Mouse (Mus musculus) midbrain, embryonic 13.5 days (tissue): Measurements from ENCODE around the gene Paf1. TPM values are rescaled to one million over a fixed set of nuclear protein-coding genes. Genes with fewer than 3 reads are reported as not detected.

Experiments
- ATAC-seq: fragments of 200-750 bp; cut with Nextera tagmentation; 2 replicates; pipeline ENCODE4 v1.8.0; 2017; ENCODE audit warnings: mild to moderate bottlenecking, moderate TSS enrichment, moderate library complexity
- H3K27ac ChIP-seq: fragments of 300-500 bp; sonication (generic); 2 replicates; pipeline ENCODE4 v1.5.1; 2015; ENCODE audit warnings: inconsistent platforms, mild to moderate bottlenecking, moderate library complexity
- H3K27me3 ChIP-seq: fragments of 300-500 bp; sonication (generic); 2 replicates; pipeline ENCODE4 v1.6.1; 2015; ENCODE audit warnings: mild to moderate bottlenecking, inconsistent platforms
- H3K36me3 ChIP-seq: fragments of 300-500 bp; sonication (generic); 2 replicates; pipeline ENCODE4 v1.6.1; 2015; ENCODE audit warnings: mild to moderate bottlenecking, inconsistent platforms
- H3K4me1 ChIP-seq: fragments of 300-500 bp; sonication (generic); replicated peaks from 2 replicates; pipeline ENCODE4 v1.6.1; 2015; ENCODE audit warnings: inconsistent platforms
- H3K4me2 ChIP-seq: fragments of 300-500 bp; sonication (generic); replicated peaks from 2 replicates; pipeline ENCODE4 v1.6.1; 2015; ENCODE audit warnings: moderate library complexity, mild to moderate bottlenecking, inconsistent platforms
- H3K4me3 ChIP-seq: fragments of 300-500 bp; sonication (generic); replicated peaks from 2 replicates; pipeline ENCODE4 v1.5.1; 2015; ENCODE audit warnings: mild to moderate bottlenecking, inconsistent platforms
- H3K9ac ChIP-seq: fragments of 300-500 bp; sonication (generic); replicated peaks from 2 replicates; pipeline ENCODE4 v1.6.1; 2015; ENCODE audit warnings: mild to moderate bottlenecking, inconsistent platforms
- H3K9me3 ChIP-seq: fragments of 300-500 bp; sonication (generic); 2 replicates; pipeline ENCODE4 v1.6.1; 2016; ENCODE audit warnings: mild to moderate bottlenecking, inconsistent platforms
- WGBS: fragments of 180-500 bp; shearing (Covaris S2); methylation state at CpG from one replicate; pipeline ENCODE4 v1.1.7; 2015; 5-methylcytosine and 5-hydroxymethylcytosine counted together
- polyA plus RNA-seq: library from polyadenylated mRNA; unstranded; fragments of >200 nt; fragmentation: Nextera tagmentation; extraction: Ambion mirVana; gene quantifications from 2 replicates; pipeline ENCODE4 v1.2.1, GENCODE M21; 2015

The Paf1 gene
- polyA plus RNA-seq = 97.9 and 99.2 TPM in 2 replicates

DNA sequence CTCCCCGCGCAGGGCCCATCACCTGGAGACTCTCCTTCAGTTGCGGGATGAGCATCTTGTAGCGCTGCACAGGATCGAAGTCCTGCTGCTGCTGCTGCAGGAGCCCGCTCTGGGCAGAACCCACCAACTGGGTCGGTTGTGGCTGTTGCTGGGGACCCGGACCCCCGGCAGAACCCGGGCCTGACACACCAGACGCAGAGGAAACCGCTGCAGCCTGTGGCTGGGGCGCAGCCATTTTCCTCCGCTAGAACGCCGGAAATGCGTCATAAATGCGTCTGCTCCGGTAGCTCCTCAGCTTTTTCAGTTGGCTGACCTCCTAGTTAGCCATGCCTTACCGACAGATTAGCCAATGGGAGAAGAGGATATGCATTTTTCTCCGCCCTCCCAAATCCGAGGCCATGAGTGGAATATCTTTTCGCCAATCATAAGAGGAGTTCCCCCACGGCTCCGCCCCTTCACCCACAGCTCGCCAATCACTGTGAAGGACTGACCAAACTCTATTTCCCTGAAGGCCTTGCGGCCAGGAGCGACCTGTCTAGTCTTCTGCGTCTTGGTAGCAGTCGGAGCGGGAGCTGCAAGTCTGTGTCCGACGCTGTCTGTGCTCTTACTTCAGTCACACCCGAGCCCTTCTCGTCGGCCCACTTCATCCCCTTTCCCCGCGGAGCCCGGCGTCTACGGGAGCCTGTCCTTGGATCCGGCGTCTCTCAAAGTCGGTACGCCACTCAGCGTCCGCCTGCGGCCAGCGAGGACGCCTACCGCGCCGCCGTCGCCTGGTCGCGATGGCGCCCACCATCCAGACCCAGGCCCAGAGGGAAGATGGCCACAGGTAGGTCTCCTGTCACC is at the start of gene Paf1, which contains the start of gene Med29:
TSS of gene Paf1 (plus strand) at position 523 of the 843 bp plus-strand sequence.
TSS of gene Med29 (minus strand) at position 280 of the 843 bp plus-strand sequence.
- peak; percentile 99 for ATAC-seq
- Histone ChIP-seq H3K27me3 (no peaks in the 10 kb centered on the region), H3K9ac (peak within 1 kb of the TSS; percentile 93), H3K4me1 (peaks cover 20% of the 10 kb centered on the region), H3K4me2 (peak within 1 kb of the TSS; percentile 98), H3K9me3 (no peaks in the 10 kb centered on the region), H3K27ac (peak within 1 kb of the TSS; percentile 70), H3K4me3 (peak within 1 kb of the TSS; percentile 83), H3K36me3 (peaks cover 59% of the 10 kb centered on the region)
- WGBS = under 1% methylated on average over 58 of the region's 58 CpGs

DNA sequence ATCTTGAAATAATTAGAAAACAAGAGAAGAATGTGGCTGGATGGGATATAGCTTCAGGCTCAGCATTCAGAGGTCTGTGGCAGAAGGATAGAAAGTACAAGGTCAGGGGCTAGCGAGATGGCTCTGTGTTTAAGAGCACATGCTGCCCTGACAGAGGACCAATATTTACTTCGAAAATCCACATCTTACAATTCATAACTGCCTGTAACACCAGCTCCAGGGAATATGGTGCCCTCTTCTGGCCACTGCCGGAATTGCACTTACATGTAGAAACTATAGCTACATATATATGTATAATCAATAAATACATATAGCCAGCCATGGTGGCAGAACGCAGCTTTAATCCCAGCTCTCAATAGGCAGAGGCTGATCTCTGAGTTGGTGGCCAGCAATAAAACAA is 48.1 kb upstream of the Paf1 start:
- 8% methylated on average over 4 of the region's 4 CpGs for WGBS
- Histone ChIP-seq H3K27ac (no peak overlapping the region), H3K27me3 (no peaks in the 10 kb centered on the region), H3K4me1 (peaks cover 4% of the 10 kb centered on the region), H3K9ac (no peak overlapping the region), H3K9me3 (no peaks in the 10 kb centered on the region), H3K4me2 (no peak overlapping the region), H3K4me3 (no peak overlapping the region), H3K36me3 (no peaks in the 10 kb centered on the region)
- ATAC-seq = no peak

DNA sequence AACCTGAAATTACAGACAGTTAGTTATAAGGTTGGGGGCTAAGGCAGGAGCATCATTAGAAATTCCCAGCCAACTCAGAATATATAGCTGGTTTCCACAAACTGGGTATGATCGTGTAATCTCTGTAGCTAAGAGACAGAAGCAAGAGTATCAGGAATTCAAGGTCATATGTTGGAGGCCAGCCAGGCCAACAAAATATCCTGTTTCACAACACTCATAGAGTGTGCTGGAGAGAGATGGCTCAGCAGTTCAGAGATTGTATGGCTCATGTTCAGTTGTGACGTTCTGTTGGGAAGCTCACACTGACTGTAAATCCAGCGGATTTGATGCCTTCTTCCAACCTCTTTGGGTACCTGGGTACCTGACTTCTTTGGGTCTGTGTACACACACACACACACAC is 45.0 kb upstream of the Paf1 start:
- no peak for ATAC-seq
- Histone ChIP-seq H3K4me2 (no peak overlapping the region), H3K9me3 (no peaks in the 10 kb centered on the region), H3K27me3 (no peaks in the 10 kb centered on the region), H3K4me3 (no peak overlapping the region), H3K9ac (no peak overlapping the region), H3K36me3 (peaks cover 3% of the 10 kb centered on the region), H3K4me1 (peaks cover 21% of the 10 kb centered on the region), H3K27ac (no peak overlapping the region)
- WGBS = 81% methylated on average over 3 of the region's 3 CpGs

DNA sequence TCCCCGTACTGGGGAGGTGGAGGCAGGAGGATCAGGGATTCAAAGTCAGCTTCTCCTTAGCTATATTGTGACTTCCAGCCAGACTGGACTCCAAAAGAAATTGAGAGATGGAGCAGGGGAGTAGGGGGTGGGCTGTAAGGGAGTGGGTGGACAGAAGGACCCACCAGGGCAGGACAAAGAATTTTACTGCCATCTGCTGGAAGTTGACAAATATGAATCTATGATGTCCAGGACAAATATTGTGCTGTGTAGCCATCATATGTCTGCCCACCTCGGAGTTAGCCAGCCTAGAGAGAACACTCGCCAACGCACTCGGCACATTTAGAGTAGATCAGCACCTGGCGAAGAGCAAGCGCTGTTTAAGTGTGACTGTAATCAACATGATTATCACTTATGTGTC is 44.1 kb upstream of the Paf1 start:
- no peaks in the 10 kb centered on the region for H3K9me3 ChIP-seq
- H3K9ac ChIP-seq = no peak overlapping the region
- 87% methylated on average over 7 of the region's 7 CpGs for WGBS
- no peaks in the 10 kb centered on the region for H3K27me3 ChIP-seq
- ATAC-seq = no peak
- H3K4me3 ChIP-seq = no peak overlapping the region
- peaks cover 21% of the 10 kb centered on the region for H3K4me1 ChIP-seq
- no peak overlapping the region for H3K27ac ChIP-seq
- H3K36me3 ChIP-seq = peaks cover 11% of the 10 kb centered on the region
- no peak overlapping the region for H3K4me2 ChIP-seq

DNA sequence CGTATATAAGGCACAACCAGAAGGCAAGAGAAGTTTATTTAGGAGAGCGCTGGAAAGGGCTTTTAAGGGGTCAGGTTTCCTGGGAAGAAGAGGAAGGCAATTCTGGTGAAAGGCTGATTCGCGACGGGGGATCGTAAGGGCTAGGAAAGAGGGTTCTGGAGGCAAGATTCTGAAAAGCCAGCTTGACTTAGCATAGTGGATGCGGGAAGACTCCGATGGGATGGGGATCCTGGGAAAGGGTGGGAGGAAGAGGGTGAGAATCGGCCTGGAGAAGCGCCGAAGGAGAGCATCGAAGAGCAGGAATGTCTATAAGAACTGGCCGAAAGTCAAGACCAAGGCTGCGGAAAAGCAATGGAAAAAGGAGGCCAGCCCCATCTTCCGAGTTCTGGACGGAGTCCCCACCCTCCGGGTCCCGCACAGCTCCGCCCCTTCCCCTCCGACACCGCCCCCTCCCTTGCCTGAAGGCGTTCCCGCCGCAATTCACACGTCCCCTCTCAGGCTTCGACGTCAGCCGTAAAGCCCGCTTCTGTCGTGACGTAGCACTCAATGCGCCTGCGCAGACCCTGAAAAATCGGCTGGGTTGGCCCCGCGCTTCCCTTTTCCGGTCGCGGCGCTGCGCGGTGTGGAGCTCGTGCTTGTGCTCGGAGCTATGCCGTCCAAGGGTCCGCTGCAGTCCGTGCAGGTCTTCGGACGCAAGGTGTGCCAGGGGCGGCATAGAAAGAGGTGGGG is 42.4 kb upstream of the Paf1 start, which contains the start of gene Rps16:
TSS of gene Rps16 (plus strand) at position 498 of the 729 bp plus-strand sequence.
- peak within 1 kb of the TSS; percentile 96 for H3K9ac ChIP-seq
- 1% methylated on average over 50 of the region's 50 CpGs for WGBS

DNA sequence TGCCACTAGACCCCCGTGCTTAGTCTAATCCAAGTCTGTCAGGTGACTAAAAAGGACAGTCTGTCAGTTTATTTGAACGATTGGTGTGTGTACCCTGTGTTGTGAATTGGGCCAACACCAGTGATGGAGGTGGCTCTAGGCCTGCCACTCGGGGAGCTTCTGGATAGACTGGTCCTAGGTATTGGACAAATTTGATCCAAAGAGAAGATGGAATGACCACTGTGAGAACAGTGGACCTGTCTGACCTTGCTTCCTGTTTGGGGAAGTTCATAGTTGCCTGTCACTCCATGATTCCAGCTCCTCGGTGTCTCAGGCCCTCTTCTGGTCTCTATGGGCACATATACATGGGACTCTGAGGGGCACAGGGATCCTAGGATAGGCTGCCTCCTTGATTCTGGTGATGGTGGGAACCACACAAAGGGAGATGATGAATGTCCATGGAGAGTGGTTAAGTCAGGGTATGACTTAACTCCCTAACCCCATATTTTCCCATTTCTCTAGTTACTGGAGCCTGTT is 41.0 kb upstream of the Paf1 start:
- Histone ChIP-seq H3K9ac (peak overlapping the region; percentile 96), H3K4me3 (peak overlapping the region; percentile 91), H3K27me3 (no peaks in the 10 kb centered on the region), H3K36me3 (peaks cover 30% of the 10 kb centered on the region), H3K4me1 (peaks cover 23% of the 10 kb centered on the region), H3K9me3 (no peaks in the 10 kb centered on the region), H3K4me2 (peak overlapping the region; percentile 98), H3K27ac (no peak overlapping the region)
- 49% methylated on average over 4 of the region's 4 CpGs for WGBS
- no peak for ATAC-seq

More for the DNA sequence above, 42.4 kb upstream of the Paf1 start, which contains the start of gene Rps16:
- ATAC-seq = peak; percentile 95
- Histone ChIP-seq H3K36me3 (peaks cover 28% of the 10 kb centered on the region), H3K9me3 (no peaks in the 10 kb centered on the region), H3K4me2 (peak within 1 kb of the TSS; percentile 98), H3K27ac (peak within 1 kb of the TSS; percentile 84), H3K27me3 (no peaks in the 10 kb centered on the region), H3K4me1 (peaks cover 21% of the 10 kb centered on the region), H3K4me3 (peak within 1 kb of the TSS; percentile 91)

DNA sequence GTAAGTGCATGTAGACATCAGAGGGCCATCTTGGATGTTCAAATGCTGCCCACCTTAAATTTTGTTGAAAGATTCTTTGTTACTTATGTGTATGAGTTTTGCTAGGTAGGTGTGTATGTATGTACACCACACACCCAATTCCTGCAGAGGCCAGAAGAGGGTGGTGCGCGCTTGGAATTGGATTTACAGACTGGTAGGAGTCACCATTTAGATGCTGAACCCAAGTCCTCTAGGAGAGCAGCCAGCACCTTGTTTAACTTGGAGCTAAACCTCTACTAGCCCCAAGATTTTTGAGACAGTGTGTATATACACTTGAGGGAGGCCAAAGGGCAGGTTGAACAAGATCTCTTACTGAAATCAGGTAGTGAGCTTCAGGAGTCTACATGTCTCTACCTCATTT is 39.5 kb upstream of the Paf1 start:
- no peak for ATAC-seq
- no peak overlapping the region for H3K4me3 ChIP-seq
- no peak overlapping the region for H3K9ac ChIP-seq
- H3K27me3 ChIP-seq = no peaks in the 10 kb centered on the region
- no peaks in the 10 kb centered on the region for H3K9me3 ChIP-seq
- H3K4me2 ChIP-seq = no peak overlapping the region
- peaks cover 39% of the 10 kb centered on the region for H3K4me1 ChIP-seq
- no peak overlapping the region for H3K27ac ChIP-seq
- peaks cover 30% of the 10 kb centered on the region for H3K36me3 ChIP-seq
- 94% methylated on average over 2 of the region's 2 CpGs for WGBS

DNA sequence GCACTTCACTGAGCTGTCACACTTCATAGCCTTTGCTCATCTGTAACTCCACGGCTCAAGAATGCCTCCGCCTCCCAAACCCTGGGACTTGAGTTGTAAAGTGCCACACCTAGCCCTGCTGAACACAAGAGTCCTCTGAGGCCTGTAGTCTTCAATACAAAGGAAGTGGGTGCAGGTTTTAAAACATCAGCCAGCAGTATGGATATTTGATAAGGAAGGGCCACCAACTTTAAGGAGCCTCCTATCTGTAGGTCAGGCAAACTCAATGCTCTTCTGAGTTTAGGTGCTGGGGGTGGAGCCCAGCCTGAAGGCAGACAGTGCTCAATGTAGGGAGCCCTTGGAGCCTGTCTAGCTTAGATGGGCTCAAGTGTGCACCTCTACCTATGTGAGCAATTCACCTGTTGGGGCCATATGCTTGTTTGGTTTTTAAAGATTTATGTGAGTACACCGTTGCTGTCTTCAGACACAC is 38.6 kb upstream of the Paf1 start:
- H3K9ac ChIP-seq = no peak overlapping the region
- no peak overlapping the region for H3K4me2 ChIP-seq
- WGBS = 90% methylated on average over 3 of the region's 3 CpGs
- peaks cover 47% of the 10 kb centered on the region for H3K4me1 ChIP-seq
- no peaks in the 10 kb centered on the region for H3K9me3 ChIP-seq
- H3K4me3 ChIP-seq = no peak overlapping the region
- H3K36me3 ChIP-seq = peaks cover 33% of the 10 kb centered on the region
- H3K27me3 ChIP-seq = no peaks in the 10 kb centered on the region
- H3K27ac ChIP-seq = no peak overlapping the region
- no peak for ATAC-seq

DNA sequence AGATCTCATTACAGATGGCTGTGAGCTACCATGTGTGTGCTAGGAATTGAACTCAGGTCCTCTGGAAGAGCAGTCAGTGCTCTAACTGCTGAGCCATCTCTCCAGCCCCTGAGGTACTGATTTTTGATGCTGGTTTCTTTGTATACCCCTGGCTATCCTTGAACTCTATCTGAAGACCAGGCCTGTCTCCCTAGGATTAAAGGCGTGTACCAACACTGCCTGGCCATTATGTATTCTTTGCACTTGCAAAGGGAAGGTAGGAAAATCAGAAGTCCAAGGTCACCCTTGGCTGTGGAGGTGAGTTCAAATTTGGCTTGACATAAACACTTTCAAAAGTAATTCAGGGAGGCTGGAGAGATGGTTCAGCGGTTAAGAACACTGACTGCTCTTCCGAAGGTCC is 38.2 kb upstream of the Paf1 start:
- no peaks in the 10 kb centered on the region for H3K27me3 ChIP-seq
- H3K27ac ChIP-seq = no peak overlapping the region
- H3K4me3 ChIP-seq = no peak overlapping the region
- no peak overlapping the region for H3K9ac ChIP-seq
- peaks cover 46% of the 10 kb centered on the region for H3K4me1 ChIP-seq
- no peak for ATAC-seq
- no peak overlapping the region for H3K4me2 ChIP-seq
- no peaks in the 10 kb centered on the region for H3K9me3 ChIP-seq
- H3K36me3 ChIP-seq = peaks cover 37% of the 10 kb centered on the region
- WGBS = 88% methylated on average over 3 of the region's 3 CpGs

DNA sequence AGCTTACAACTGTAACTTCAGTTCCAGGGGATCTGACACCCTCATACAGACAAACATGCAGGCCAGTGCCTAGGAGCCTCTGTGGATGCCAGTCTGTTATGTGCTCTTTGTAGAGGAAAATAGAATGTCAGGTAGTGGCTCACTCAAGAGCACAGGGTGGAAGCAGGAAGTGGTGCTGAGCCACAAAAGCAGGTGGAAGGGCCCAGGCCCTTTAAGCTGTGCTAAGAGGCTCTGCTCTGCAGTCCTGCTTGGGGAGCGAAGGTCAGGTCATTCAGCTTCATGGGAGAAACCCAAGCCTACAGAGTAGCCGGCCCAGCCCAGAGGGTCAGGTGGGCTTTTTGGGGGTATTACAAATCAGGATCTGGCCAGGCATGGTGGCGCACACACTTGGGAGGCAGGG is 37.5 kb upstream of the Paf1 start:
- Histone ChIP-seq H3K4me1 (peaks cover 40% of the 10 kb centered on the region), H3K36me3 (peaks cover 44% of the 10 kb centered on the region), H3K4me3 (no peak overlapping the region), H3K27me3 (no peaks in the 10 kb centered on the region), H3K9ac (no peak overlapping the region), H3K9me3 (no peaks in the 10 kb centered on the region), H3K27ac (no peak overlapping the region), H3K4me2 (no peak overlapping the region)
- WGBS = 87% methylated on average over 3 of the region's 3 CpGs
- no peak for ATAC-seq

DNA sequence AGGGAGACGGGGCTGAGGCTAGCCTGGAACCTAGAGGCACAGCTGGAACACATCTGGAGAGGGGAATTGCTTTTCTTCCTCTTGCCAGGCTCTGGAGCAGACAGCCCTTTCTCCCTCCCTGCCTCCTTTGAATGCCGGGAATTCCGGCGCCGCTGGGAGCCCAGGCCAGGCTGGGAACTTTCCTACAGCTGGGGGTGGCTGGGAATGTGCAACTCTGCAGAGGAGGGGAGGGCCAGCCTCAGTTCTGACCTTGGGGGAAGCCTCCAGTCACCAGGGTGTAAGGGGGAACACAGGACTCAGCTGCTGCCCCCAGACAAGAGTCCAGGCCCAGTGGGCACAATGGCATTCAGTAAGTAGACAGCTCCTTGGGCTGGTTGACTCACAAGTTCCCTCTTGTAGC is 35.8 kb upstream of the Paf1 start:
- H3K36me3 ChIP-seq = peaks cover 61% of the 10 kb centered on the region

DNA sequence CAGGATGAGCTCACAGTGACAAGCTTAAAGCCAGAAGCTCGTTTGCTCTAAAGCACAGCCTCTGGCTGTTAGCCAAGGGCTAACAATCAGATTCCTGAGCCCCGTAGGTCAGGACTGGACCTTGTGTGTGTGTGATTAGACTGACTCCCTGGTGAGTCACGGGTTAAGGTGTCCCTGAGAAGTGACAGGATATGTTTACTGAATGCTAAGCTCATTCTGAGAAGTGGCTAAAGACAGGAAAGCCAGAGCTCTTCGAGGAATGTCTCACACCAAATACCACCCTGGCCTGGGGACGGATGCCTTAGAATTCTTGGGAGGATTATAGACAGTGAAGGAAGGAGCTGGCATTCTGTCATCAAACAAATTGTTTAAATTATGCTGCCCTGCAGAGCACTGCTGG is 34.8 kb upstream of the Paf1 start:
- H3K9ac ChIP-seq = peak overlapping the region; percentile 28; the same call in 1 of the 2 replicates
- peak; percentile 62 for ATAC-seq
- no peaks in the 10 kb centered on the region for H3K27me3 ChIP-seq
- H3K27ac ChIP-seq = peak overlapping the region; percentile 59
- H3K9me3 ChIP-seq = no peaks in the 10 kb centered on the region
- 3% methylated on average over 5 of the region's 5 CpGs for WGBS
- H3K4me3 ChIP-seq = no peak overlapping the region
- H3K4me1 ChIP-seq = peaks cover 28% of the 10 kb centered on the region
- H3K36me3 ChIP-seq = peaks cover 66% of the 10 kb centered on the region
- peak overlapping the region; percentile 7; the same call in 1 of the 2 replicates for H3K4me2 ChIP-seq

More for the DNA sequence above, 35.8 kb upstream of the Paf1 start:
- Histone ChIP-seq H3K4me1 (peaks cover 31% of the 10 kb centered on the region), H3K4me2 (no peak overlapping the region), H3K4me3 (no peak overlapping the region), H3K9me3 (no peaks in the 10 kb centered on the region), H3K27me3 (no peaks in the 10 kb centered on the region), H3K9ac (peak overlapping the region; percentile 40; the same call in 1 of the 2 replicates), H3K27ac (peak overlapping the region; percentile 59)
- 3% methylated on average over 5 of the region's 5 CpGs for WGBS
- ATAC-seq = no peak
